Mouse (Mus musculus) kidney, adult 2 months (tissue): ENCODE results near the gene Psmf1.

Experiments used
- CTCF ChIP-seq: fragments of 200-500 bp; conservative IDR thresholded peaks from 2 replicates; pipeline ENCODE4 v1.5.1; 2011; ENCODE audit warnings: low read depth, mild to moderate bottlenecking, control low read depth, low read length, moderate library complexity, mixed read lengths; ENCODE audit not compliant: insufficient read depth, insufficient read length
- POLR2A ChIP-seq: fragments of 200-500 bp; IDR thresholded peaks from one replicate; pipeline ENCODE4 v1.6.1; 2011; ENCODE audit warnings: low read depth, low read length, control low read depth

- TF ChIP-seq CTCF, result no peak
- no peak for TF ChIP-seq POLR2A
These were observed 8.6 kb downstream of the Psmf1 start for GRCm38 (mm10) chr2:151735422-151735821.
